Mouse (Mus musculus): ENCODE data around the gene Hoxa9. TPM values are rescaled to one million over a fixed set of nuclear protein-coding genes. Genes with fewer than 3 reads are reported as not detected.

Hoxa9 gene
- polyA plus RNA-seq, 1 experiment = not detected

DNA sequence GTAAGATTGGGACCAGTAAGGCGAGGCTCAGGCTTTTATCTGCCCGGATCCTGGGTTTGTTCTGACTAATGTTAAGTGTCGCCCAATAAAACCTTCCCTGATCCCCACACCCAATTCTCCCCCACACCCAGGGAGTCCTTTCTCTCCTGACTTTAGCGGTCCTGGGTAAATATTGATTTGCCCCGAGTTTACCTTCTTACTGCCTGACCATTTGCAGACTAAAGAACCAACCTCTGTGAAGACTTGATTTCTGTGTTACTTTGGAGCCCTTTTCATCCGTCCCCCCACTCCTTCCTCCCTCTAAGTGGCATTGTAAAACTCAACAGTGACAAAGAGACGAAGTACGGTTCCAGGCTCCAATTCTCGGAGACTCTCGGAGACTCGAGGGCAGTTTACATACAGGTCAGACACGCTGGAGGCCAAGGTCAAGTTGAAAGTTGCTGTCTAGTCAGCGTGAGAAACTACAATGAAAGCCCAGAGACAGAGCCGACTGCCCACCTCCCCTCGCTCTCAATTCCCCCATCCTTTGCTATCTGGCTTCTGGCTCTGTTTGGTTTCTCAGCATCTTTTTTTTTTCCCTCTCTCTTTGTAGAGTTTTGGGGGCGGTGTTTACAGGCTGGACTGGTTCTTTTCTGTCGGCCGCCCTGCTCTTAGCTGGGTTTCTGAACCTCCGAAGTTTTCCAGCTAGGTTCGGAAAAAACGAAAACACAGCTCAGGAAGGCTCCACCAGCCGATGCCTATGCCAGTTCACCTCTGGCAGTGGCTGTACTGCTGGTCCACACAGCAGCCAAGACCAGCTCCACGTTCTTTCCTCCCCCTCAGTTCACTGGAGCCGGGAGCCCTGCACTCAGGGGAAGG, 31.8 kb upstream of the Hoxa9 start:
- TF ChIP-seq CTCF (IDR thresholded peaks at IDR 0.05; ENCODE audit: insufficient read depth, low read length) = no peak
- no peak for TF ChIP-seq POLR2A (IDR thresholded peaks at IDR 0.05; ENCODE audit: borderline replicate concordance, extremely low read depth, low read depth, low read length)
- DNase-seq = no peak
- peaks cover 3% of the 10 kb centered on the region; the same call in 1 of the 2 replicates for H3K4me1 ChIP-seq (ENCODE audit: control insufficient read depth, insufficient read depth, low read length)
- WGBS = 6% methylated on average over 24 of the region's 24 CpGs
- no peak overlapping the region for H3K4me3 ChIP-seq (replicated peaks; ENCODE audit: extremely low read depth, low read depth, low read length)

DNA sequence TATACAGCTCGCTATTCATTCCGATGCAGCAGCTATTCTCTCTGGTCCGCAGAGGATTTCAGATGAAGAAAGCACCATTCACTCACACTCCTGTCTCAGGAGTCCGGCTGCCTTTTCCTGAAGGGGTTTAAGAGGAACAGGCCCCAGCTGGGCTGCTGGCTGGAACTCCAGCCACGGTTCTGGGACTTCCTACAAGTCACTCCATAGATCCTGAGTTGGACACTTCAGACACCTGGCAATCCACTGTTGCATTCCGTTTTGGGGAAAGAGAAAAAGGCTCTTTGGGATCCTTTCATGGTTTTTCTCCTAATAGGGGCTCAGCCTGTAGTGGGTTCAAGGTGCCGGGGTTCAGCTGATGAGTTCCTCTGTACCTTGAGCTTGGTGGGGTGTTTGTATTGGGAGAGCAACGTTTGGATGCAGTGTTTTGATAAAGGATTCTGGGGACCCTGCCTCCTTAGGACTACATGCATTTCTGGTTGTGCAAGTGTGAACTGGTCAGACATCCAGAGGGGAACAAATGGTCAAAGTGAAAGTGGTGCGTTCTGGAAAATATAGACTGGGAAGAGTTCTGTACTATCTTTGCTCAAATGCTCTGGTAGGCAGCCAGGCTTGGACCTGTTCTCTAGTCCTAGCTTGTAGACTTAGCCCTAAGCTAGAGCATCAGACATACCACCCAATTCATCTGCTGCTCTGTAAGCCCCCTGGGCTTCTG, 31.0 kb upstream of the Hoxa9 start:
- 11% methylated on average over 9 of the region's 9 CpGs for WGBS
- Histone ChIP-seq H3K4me1 (ENCODE audit: control insufficient read depth, insufficient read depth, low read length) (peaks cover 3% of the 10 kb centered on the region; the same call in 1 of the 2 replicates), H3K4me3 (replicated peaks; ENCODE audit: extremely low read depth, low read depth, low read length) (no peak overlapping the region)
- DNase-seq = no peak
- TF ChIP-seq POLR2A (IDR thresholded peaks at IDR 0.05; ENCODE audit: borderline replicate concordance, extremely low read depth, low read depth, low read length) (no peak), CTCF (IDR thresholded peaks at IDR 0.05; ENCODE audit: insufficient read depth, low read length) (no peak)

DNA sequence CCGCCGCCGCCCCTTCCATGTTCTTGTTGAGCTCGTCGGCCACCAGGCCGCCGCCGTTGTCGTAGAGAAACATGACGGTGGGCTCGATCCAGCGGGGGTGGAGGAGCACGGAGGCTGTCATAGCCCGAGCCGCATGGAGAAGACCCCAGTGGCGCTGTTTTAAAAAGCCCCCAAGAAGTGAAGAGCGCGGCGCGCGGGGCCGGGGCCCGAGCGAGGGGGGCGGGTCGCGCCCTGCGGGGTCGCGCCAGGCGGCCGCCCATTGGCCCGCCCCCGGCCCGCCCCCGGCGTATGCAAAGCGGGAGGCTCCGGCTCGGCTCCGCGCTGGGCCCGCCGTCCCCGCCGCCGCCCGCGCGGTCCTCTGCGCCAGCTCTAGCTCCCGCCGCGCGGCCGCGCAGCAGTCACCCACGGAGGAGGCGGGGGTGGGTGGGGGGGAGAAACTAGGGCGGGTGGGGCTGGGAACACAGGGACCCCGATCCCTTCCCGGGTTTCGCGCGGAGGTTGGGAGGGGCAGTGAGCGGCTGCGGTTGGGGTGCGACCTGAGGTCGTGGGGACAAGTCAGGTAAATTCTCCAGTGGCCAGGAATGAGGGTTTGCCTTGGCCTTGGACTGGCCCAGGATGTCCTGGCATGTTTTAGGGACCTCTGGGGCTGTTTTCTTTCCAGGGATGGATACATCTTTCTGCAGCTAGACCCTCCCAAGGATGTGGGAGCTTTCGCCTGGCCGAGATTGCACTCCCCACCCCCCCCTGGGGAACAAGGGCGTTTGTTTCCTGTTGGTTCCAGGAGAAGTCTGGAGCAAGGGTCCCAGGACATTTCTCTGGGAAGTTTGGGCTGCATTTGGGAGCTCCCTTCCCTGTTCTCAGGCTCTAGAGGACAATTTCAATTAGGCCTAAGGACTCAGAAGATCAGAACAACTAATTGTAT, 30.0 kb upstream of the Hoxa9 start, which contains the start of gene Hoxa13:
Hoxa13 (minus strand) TSS at position 227 of the 922 bp plus-strand sequence.
- Histone ChIP-seq H3K4me3 (replicated peaks; ENCODE audit: extremely low read depth, low read depth, low read length) (no peak within 1 kb of the TSS), H3K4me1 (ENCODE audit: control insufficient read depth, insufficient read depth, low read length) (peaks cover 3% of the 10 kb centered on the region; the same call in 1 of the 2 replicates)
- TF ChIP-seq POLR2A (IDR thresholded peaks at IDR 0.05; ENCODE audit: borderline replicate concordance, extremely low read depth, low read depth, low read length) = no peak
- TF ChIP-seq CTCF (IDR thresholded peaks at IDR 0.05; ENCODE audit: insufficient read depth, low read length) = no peak

DNA sequence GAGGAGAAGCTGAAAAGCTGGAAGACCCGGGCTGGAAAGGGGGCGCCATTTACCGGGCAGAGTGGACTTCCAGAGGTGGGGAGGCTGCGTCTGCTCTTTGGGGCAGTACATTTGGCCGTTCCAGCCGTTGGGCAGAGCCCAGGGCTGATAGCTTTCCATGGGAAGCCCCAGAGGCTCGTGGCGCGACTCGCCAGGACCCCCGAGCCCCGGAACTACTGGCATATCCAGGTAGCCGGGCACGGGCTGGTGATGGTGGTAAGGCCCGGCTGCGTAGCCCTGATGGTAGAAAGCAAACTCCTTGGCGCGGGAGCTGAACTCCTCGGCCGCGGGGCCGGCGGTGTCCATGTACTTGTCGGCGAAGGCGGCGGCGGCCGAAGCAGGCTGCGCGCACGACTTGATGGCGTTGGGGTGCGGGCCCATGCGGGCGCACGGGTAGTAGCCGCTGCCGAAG, 28.9 kb upstream of the Hoxa9 start:
- no peak overlapping the region for H3K4me3 ChIP-seq (replicated peaks; ENCODE audit: extremely low read depth, low read depth, low read length)
- peaks cover 3% of the 10 kb centered on the region; the same call in 1 of the 2 replicates for H3K4me1 ChIP-seq (ENCODE audit: control insufficient read depth, insufficient read depth, low read length)
- WGBS = 3% methylated on average over 39 of the region's 39 CpGs
- TF ChIP-seq POLR2A (IDR thresholded peaks at IDR 0.05; ENCODE audit: borderline replicate concordance, extremely low read depth, low read depth, low read length) (no peak), CTCF (IDR thresholded peaks at IDR 0.05; ENCODE audit: insufficient read depth, low read length) (no peak)
- no peak for DNase-seq

More for the DNA sequence above, 30.0 kb upstream of the Hoxa9 start, which contains the start of gene Hoxa13:
- WGBS = 3% methylated on average over 48 of the region's 72 CpGs
- no peak for DNase-seq

DNA sequence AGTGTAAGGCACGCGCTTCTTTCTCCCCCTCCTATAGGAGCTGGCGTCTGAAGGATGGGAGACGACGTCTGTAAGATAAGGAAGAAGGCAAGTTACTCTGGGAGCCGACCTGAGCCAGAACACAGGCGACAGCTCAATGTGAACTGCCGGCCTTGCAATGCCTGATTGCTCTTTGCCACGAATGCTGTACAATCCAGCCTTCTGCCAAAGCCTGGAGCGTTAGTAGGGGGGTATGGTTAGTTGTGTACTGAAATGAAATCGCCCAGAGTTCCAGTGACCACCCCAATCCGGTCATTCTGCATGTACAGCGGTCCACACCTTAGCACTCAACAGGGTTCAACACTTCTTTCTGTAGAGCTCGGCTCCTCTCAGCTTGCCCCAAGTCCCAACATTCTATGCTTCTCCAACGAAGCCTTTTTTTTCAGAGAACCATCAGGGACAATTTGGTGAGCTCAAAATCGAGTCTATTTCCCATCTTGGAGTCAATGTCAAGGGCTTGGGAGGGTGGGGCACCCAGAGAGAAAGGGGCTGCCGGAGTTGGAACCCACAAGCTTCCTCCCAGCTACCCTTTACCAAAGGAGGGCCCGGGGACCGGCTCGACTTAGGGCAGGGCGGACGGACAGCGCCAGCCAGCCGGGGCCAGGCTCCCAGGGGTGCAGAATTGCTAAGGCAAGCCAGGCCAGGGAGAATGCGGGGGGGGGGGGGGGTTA, 28.3 kb upstream of the Hoxa9 start:
- Histone ChIP-seq H3K4me1 (ENCODE audit: control insufficient read depth, insufficient read depth, low read length) (peaks cover 3% of the 10 kb centered on the region; the same call in 1 of the 2 replicates), H3K4me3 (replicated peaks; ENCODE audit: extremely low read depth, low read depth, low read length) (no peak overlapping the region)
- WGBS = 6% methylated on average over 25 of the region's 25 CpGs
- no peak for DNase-seq
- no peak for TF ChIP-seq CTCF (IDR thresholded peaks at IDR 0.05; ENCODE audit: insufficient read depth, low read length)
- TF ChIP-seq POLR2A (IDR thresholded peaks at IDR 0.05; ENCODE audit: borderline replicate concordance, extremely low read depth, low read depth, low read length) = no peak

DNA sequence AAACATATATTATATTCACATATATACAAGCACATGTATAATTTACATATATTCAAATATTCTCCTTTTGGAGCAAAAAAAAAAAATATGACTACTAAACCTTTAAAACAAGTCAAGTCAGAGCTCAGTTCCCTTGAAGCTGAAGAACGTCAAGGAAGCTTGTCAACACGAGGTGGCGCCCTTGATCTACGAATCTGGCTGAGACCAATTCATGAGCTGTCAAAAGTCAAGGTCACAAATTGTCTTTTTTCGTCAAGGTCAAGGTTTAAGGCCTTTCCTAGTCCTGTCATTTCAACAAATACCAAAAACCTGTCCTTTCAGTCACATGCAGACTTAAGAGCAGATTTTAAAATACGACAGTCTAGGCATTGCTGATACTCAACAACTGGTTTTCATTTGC, 26.1 kb upstream of the Hoxa9 start:
- TF ChIP-seq POLR2A (IDR thresholded peaks at IDR 0.05; ENCODE audit: borderline replicate concordance, extremely low read depth, low read depth, low read length) (no peak), CTCF (IDR thresholded peaks at IDR 0.05; ENCODE audit: insufficient read depth, low read length) (peak; percentile 70)
- peak; percentile 79 for DNase-seq
- H3K4me1 ChIP-seq (ENCODE audit: control insufficient read depth, insufficient read depth, low read length) = peaks cover 3% of the 10 kb centered on the region; the same call in 1 of the 2 replicates
- WGBS = under 1% methylated on average over 6 of the region's 6 CpGs
- H3K4me3 ChIP-seq (replicated peaks; ENCODE audit: extremely low read depth, low read depth, low read length) = no peak overlapping the region

DNA sequence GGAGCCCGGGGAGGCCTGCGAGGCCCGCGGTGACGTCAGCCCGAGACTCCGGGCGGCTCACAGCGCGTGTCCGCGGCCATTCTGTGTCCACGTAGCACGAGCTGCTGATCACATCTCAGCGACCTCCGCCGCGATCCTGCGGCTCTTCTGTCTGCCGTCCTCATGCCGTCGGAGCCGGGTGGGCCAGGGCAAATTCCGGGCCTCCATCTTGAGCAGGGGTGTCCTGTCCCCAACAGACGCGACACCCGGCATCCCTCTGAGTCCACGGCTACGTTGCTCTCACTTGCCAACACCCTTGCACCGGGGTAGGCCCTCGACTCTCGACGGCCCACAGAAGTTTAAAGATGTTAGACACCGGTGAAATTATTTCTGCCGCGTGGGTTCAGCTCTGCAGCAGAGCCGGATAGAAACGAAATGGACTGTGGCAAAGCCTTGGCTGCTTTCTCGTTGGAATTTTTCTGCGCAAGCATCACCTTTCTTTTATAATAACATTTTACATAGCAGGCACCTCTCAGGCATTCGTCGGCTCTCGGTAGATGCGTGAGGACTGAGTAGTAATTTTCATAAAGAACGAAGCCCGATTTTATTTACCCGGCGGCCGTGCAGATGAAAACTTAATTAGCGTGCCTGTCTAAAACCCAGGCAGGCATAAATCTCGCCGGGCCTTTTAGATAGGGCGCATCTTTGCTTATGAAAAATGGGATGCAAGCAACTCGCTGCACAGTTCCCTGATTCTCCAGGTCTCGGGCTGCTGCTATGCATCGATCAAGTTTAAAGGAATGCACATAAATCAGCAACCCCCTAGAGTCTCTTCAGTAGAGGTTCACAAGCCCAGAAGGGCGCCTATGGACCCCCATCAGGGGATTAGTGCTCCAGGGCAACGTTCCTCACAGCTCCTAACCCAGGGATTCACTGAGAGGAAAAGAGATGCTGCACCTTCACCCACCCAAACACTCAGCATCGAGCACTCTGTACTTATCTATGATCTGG, 22.9 kb upstream of the Hoxa9 start:
- DNase-seq = no peak
- TF ChIP-seq CTCF (IDR thresholded peaks at IDR 0.05; ENCODE audit: insufficient read depth, low read length) (no peak), POLR2A (IDR thresholded peaks at IDR 0.05; ENCODE audit: borderline replicate concordance, extremely low read depth, low read depth, low read length) (no peak)
- WGBS = 5% methylated on average over 59 of the region's 59 CpGs
- H3K4me3 ChIP-seq (replicated peaks; ENCODE audit: extremely low read depth, low read depth, low read length) = no peak overlapping the region
- no peaks in the 10 kb centered on the region for H3K4me1 ChIP-seq (ENCODE audit: control insufficient read depth, insufficient read depth, low read length)

Data from lung, adult 2 months (tissue).